Mouse (Mus musculus) urinary bladder, postnatal 10 days (tissue): ENCODE measurements around the gene Slc1a3.

Experiments used
- DNase-seq: peaks from one replicate; pipeline ENCODE4 v3.0.0; 2022; ENCODE audit warnings: low spot score

Gene Slc1a3

DNA sequence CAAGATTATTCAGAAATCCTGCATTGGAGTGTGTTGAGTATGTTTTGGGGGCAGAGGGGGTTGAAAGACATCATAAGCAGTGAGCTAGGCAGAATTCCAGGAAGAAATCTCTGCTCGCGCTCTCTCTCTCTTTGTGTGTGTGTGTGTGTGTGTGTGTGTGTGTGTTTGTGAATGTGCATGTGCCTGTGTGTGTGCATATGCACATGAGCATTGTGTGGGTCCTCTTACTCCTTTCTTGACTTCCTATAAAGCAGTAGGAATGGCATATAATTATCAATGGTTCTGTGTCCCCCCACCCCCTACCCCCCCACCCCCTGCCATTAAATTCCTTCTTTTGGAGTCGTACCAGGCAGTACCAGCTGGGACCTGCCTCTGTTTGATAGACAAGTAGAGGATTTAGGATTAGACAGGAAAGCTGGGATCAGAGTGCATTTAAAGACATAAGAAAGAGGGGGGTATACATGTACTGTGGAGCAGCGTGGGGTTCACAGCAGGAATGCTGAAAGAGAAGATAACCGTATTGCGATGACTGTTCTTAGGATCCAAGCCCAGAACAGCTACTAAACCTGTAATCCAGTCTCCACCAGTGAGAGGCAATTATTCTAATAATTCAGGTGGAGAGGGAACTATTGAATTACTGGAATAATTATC, 104.9 kb downstream of the Slc1a3 start:
- DNase-seq: no peak

DNA sequence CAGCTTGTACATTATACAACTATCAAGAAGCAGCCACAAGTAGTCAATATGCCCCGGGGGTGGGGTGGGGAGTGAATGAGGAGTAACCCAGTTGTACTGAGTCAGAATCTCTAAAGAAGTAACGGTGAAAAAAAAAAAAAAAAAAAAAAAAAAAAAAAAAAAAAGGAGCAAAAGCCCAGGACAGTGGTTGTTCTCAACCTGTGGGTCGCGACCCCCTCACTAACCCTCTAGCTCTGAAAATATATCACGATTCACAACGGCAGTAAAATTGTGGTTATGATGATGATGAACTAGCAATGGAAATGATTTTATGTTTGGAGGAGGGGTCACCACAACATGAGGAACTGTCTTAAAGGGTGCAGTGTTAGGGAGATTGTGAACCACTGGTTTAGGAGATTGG, 108.2 kb downstream of the Slc1a3 start:
- DNase-seq: no peak

DNA sequence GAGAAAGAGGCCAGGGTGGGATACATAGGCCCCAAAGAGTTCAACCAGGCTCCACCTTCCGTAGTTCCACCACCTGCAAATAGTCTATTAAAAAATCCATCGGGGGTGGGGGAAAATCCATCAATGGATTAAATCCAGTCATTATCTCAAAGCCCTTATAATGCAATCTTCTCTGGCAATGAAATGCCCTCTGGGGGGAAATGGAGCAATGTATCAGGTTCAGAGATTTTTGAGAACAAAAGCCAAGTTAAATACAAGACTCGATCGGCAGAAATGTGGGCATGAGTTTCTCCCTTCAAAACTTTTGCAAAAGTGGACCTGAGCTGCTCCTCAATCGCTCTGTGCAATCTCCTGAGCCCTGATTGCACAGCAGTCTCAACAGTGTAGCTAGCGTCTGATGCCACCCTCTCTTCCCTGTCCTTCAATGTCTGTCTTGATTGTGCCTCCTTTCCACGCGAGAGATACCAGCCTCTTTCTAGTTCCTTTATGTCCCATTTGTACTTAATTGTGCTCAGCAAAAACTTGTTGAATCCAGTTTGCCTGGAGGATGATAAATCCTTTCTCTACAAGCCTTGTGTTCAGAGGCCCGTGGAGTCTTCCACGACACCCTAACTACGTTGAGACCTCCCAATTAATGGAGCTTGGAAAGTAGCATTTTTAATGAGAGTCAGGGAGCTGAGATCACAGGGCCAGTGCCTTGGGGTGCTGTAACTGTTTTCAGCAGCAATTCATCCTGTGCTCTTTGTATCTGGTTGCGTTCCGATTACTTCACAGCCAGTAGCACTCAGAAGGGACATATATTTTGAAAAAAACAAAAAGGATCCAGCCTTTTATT, 109.0 kb downstream of the Slc1a3 start:
- no peak for DNase-seq

DNA sequence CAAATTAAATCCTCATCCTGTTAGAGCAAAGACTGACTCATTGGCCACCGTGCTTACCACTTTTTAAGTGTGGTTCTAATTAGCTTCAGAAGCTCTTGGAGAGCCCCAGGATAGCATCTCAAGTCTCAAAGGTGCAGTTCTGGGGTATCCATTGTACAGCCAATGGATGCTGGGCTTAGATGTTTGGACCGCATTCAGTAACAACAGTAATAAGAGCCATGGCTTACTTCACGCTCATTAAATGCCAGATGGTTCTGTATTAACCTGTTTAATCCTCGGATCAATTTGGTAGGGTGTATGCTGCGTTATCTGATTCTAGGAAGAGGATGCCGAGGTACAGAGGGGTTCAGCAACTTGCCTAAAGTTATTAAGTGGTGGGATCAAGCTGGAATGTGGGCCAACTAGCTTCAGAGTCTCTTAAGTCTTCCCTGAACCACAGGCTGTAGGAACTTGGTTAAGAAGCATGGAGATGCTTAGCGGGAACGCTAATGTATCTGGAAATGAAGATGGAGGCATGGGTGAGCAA, 114.1 kb downstream of the Slc1a3 start:
- DNase-seq: no peak

DNA sequence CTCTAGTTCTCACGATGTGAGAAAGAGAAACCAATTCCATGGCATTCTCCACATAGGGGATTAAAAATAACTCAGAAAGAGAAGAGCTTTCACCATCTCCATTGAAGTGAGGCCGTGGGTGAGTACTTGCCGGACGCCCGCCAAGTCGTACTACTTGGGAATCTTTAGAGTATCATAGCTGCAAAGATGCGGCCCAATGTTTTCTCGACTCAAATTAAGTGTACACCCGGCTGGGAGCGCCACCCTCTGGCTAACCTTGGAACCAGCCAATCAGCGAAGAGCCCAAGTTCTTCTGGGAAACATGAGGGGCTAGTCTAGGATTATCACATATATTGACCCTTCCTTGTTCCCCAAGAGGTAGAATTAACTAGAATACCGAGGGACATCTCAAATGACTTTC, 115.3 kb downstream of the Slc1a3 start:
- no peak for DNase-seq

DNA sequence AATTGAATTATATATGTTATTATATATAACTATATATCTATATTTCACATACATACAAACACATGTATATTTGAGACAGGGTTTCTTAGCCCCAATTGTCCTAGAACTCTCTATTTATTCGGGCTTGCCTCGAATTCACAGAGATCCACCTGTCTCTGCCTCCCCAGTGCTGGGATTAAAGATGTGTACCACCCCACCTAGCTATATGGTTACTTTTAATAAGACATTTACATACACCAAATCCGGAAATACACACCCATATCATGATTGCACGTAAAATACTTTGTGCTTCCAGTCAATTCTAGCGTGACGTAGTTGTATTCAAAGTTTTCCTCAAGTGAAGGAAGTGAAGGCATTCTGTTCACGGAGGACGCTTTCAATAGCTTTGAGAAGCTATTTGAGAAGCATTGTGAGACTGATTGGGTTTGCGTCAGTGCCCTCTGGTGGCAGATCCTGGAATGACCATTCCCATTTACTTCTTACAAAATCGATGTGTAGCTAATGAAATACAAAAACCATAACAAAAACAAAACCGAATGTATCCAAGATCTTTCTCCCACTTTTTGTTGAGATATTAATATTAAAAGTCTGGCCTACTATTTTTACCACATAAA, 121.0 kb downstream of the Slc1a3 start:
- DNase-seq: no peak

DNA sequence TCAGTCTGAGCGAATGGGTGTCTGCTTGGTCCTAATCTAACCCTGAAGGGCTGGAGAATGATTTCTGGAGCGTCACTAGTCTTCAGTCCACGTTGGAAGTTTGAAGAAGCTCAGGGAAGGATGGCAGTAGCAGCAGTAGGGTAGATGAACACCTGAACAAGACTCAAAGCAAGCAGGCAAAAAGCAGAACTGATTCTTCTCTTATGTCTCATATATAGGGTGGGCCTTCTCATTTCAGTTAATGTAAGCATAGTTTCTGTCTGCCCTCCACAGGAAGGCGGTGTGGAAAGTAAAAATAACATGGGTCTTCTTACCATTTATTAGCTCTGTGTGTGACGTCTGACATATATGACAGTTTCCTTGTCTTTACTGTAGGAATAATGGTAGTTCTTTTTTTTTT, 122.5 kb downstream of the Slc1a3 start:
- DNase-seq: no peak

DNA sequence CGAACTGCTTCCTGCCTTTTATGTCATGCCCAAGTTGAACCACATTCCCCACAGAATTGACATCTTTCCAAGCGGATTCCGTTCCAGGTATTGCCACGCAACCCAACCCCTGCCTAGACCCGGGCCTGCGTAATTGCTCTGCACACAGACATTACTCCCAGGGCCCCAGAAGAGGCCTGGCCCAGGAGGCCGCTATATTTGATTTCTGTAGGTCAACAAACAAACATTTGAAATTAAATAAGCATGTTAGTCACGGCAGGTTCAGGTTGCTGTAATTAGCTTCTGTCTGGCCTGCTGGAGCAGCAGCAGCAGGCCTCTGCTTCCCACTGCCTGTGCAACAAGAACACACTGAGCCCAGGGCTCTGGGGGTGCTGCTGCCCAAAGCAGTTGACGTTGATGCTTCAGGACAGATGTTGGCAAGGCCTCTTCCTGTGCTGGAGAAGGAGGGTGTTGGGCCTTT, 123.7 kb downstream of the Slc1a3 start:
- no peak for DNase-seq
